Mouse (Mus musculus) left cerebral cortex, postnatal 25 days (tissue): ENCODE measurements at regions not wholly inside any gene's neighbourhood (a gene's known extent, or its start where the extent isn't known, plus 50 kb on each side); places are given as distances from the start of the nearest gene placed in this dataset.
A peak's percentile ranks its signal among the peaks of the same experiment; 100 is the strongest.

Experiments used
- DNase-seq, 2 experiments: peaks; one replicate each; pipeline ENCODE4 v3.0.0; 2022; ENCODE audit warnings: low spot score in 2 of 2, mixed read lengths in 1 of 2
- intact Hi-C: fragments of 180-260 bp; cut with DNase I; formaldehyde crosslinking; loops from one replicate; pipeline ENCODE4 v1.15.1; 2025

DNA sequence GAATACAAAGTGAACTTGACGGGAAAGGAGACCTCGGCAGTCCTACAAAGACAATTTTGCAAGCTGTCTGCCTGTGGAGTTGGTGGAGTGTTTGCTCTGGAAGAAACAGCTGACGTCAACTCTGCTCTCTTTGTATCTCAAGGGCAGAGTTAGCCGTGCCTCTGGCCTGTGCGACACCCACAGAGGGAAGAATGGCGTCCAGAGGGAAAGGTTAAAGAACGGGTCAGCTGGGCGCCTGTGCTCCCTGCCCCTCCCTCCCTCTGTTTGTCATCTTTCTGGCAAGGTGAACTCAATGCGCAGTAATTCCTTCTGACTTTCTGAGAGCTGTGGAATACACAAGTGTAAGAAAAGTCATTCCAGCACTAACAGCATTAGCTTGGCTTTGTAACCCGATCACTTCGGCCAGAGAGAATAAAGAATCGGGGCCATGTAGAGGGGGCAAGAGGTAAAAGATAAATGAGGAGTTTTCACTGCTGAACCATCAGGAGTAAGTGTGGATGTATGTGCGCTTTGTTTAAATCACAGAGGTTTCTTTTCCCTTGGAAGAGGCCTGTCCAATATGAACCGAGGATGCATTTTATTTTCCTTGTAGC is 474.6 kb upstream of the Got2 start:
- DNase-seq: no peak
- intact Hi-C loops: no loop called here

GRCm38 (mm10) chr8:96350531-96351069 is 462.3 kb upstream of the Got2 start:
- intact Hi-C loops: no loop called here
- no peak for DNase-seq

DNA sequence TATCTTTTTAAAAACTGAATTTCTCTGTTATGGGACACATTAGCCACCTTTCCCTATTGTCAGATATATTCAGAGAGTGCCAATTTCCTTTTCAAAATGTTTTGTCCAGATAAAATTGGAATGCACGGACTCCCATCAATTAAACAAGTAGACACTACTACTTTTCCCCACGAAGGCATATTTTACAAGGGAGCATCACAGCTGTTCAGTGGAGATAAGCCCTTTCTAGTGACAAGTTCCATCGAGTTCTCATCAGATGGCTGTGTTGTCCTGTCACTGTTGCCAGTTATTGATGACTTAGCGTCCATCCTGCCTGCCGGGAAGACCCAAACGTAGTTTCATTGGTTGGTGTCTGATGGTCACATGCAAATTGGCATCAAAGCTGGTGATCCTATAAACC is 461.2 kb upstream of the Got2 start:
- no peak for DNase-seq
- intact Hi-C loops: no loop called here

DNA sequence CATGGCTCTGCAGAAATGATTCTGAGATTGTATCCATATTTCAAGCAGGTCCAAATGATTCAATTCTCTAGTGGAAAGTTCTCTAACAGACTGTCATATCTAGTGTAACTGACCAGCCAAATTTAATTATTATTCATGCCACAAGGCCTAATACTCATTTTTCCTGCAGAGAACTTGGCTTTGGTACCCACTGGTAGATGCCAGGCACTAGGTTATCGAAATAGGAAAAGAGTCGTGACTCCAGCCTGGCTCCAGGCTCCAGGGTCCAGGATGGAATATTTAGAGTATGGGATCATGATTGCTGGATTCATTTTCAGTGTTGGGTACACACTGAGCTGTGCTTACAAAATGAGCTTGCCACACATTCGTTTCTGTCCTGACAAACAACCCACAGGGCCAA is 452.4 kb upstream of the Got2 start:
- intact Hi-C loops: no loop called here
- no peak for DNase-seq

GRCm38 (mm10) chr8:96318367-96318766 is 430.0 kb upstream of the Got2 start:
- intact Hi-C loops: loop anchor here (2.0 kb wide), 1 partner anchor 88 kb away; no protein-coding TSS in a partner anchor
- no peak for DNase-seq

DNA sequence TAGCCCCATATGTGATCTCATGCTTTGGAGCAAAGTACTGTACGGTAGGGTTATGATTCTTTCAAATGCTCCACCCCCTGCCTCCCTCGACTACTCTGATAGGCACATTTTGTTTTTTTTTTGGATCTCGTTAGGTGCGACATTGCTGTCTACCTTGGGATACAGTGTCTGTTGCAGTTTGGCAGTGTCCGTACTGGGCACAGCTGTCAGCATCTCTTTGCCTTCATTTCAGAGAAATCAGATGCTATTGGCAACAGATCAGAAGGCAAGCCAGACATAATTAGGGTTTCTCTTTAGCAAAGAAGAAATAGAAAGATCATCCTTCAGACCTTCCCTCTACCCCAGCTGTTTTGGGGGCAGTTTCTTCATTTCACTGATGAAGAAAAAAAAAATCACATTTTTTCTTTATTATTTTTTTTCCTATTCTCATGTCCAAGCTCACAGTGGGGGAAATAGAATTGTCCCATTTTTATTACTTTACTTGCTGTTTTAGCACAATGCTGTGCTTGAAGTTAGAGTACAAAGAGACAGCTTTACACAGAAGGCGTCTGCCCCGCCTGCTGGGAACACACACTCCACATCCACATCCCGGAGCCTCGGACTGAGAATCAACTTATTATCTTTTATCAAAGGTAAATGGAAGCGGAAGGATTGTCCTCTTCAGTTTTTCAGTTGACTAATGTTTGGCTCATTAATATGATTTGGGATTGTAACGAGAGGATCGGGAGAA is 420.8 kb upstream of the Got2 start:
- DNase-seq: no peak
- intact Hi-C loops: no loop called here

- intact Hi-C loops: no loop called here
- DNase-seq: no peak
These were observed 408.3 kb upstream of the Got2 start for GRCm38 (mm10) chr8:96296643-96297042.

- DNase-seq: no peak
- intact Hi-C loops: no loop called here
These were observed 402.4 kb upstream of the Got2 start for GRCm38 (mm10) chr8:96290740-96291139.

GRCm38 (mm10) chr8:96289519-96289918 is 401.2 kb upstream of the Got2 start:
- DNase-seq: no peak
- intact Hi-C loops: no loop called here

GRCm38 (mm10) chr8:96288525-96288924 is 400.2 kb upstream of the Got2 start:
- intact Hi-C loops: no loop called here
- DNase-seq: no peak

GRCm38 (mm10) chr8:96277479-96278138 is 389.3 kb upstream of the Got2 start:
- no peak for DNase-seq
- intact Hi-C loops: no loop called here

DNA sequence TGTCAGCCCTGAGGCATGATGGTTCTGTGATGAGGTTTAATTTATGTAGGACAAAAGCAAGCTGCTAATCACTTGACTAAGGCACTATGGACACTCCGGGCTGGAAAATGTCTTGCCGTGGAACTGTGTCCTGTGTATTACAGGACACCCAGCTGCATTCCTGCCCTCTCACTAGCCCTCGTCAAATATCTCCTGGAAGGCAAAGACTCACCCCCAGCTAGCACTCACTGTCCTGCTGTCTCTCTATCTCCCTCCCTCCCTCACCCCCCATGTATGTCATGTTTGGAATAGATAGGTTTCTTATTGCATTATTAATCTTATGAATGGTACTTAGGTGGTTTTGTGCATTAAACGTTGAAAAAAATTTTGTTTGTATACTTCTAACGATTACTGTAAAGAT is 388.7 kb upstream of the Got2 start:
- DNase-seq: no peak
- intact Hi-C loops: no loop called here

GRCm38 (mm10) chr8:96256294-96256693 is 367.9 kb upstream of the Got2 start:
- intact Hi-C loops: loop anchor here (5.0 kb wide), 1 partner anchor 104 kb away; no protein-coding TSS in a partner anchor
- peak; percentile 46 to 87 for DNase-seq

DNA sequence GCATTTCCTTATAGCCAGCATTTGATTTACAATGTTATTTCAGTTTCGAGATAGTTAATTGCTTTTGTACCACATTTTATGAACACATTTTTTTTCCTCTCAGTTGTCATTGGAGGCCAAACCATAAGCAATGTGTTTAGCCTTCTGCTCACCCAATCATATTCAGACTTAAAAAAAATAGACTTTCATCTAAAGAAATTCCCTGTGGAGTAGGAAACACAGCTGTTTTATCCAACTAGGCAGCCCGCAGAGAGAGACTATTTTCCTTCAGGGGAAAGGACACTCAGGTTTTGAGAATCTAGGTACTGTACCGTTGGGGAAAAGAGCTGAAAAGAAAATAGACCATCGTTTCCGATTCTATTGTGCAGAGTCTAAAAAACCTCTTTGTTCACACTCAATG is 367.5 kb upstream of the Got2 start:
- intact Hi-C loops: loop anchor here (5.0 kb wide), 1 partner anchor 104 kb away; no protein-coding TSS in a partner anchor
- DNase-seq: peak in 1 of 2 experiments; percentile 4

DNA sequence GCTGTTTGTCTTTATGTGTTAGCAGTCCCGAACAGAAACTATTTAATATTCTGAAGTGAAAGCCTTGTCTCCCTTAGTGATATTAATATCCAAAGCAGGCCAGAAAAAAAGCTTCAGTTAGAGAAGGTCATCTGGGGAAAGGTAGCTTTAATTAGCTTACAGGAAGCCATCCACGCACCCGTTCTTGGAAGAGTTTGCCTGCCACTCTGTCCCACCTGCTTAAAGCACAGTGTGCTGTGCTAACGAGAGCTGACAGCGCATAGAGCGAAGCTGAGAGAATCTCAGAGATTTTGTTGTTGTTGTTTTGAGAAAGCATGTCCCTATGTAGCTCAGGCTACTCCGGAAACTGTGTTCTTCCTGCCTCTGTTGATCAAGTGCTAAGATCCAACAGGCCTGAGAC is 357.7 kb upstream of the Got2 start:
- intact Hi-C loops: no loop called here

DNA sequence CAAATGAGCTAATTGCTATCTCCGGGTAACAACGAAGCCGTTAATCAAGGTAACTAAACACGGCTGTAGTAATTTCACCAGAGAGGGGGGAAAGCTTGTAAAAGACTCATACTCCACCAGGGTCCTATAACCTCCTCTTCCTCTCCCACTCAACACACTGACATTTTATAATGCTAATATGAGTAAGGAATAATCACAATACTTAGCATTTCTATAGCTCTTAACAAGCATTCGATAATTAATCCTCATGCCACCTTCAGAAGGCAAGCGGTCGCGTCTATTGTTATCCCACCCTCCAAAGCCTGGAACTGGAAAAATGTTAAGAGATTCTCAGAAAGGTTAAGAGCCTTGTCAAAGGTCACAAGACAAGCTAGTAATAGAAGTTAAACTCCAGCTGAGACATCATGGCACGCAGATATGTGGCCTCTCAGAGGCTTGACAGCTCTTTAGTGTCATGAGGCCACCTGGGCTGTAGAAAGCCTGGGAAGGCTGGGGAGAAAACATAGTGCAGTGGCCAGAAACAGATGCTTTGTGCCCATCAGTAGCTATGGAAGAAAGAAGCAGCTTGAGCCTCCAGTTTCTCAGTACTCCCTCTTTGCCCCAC is 356.3 kb upstream of the Got2 start:
- no peak for DNase-seq
- intact Hi-C loops: no loop called here

More for the DNA sequence above, 357.7 kb upstream of the Got2 start:
- peak in 1 of 2 experiments; percentile 18 for DNase-seq

GRCm38 (mm10) chr8:96238406-96238805 is 350.1 kb upstream of the Got2 start:
- intact Hi-C loops: no loop called here
- DNase-seq: no peak

- DNase-seq: no peak
- intact Hi-C loops: no loop called here
These were observed 349.6 kb upstream of the Got2 start for GRCm38 (mm10) chr8:96237940-96238339.

- intact Hi-C loops: loop anchor here (2.0 kb wide), 1 partner anchor 88 kb away; no protein-coding TSS in a partner anchor
These were observed 342.1 kb upstream of the Got2 start for GRCm38 (mm10) chr8:96230412-96230811.

More at GRCm38 (mm10) chr8:96230412-96230811, 342.1 kb upstream of the Got2 start:
- peak; percentile 56 to 78 for DNase-seq
